11 mouse cellular contexts compared by ENCODE assay signal in the genomic region with DNA sequence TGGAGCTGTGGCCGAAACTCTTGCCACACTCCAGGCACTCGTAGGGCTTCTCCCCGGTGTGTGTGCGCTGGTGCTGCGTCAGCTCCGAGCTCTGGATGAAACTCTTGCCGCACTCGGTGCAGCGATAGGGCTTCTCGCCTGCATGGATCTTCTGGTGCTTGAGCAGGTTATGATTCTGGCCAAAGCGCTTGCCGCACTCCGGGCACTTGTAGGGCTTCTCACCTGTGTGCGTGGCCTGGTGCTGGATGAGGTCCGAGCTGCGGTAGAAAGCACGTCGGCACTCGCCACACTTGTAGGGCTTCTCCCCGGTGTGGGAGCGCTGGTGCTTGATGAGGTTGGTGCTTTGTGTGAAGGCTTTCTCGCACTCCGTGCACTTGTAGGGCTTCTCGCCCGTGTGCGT.
"Had no signal": no experiment of that assay in that cellular context is flagged by ENCODE, and none has a peak within 500 bp of the region (broad histone marks: within the 10 kb centered on the region; RNA-seq: fewer than 3 reads in every experiment).

No protein-coding gene starts in this region.

- H3K9me3 ChIP-seq: limb, embryonic 10.5 days; liver, embryonic 15.5 days had no signal

- H3K4me3 ChIP-seq: left cerebral cortex, adult 2 months; limb, embryonic 10.5 days; liver, embryonic 15.5 days had no signal

- H3K27ac ChIP-seq: left cerebral cortex, adult 2 months; limb, embryonic 10.5 days; liver, embryonic 15.5 days had no signal

- ATAC-seq: lung, postnatal 0 days had no signal

- DNase-seq: kidney, postnatal 10 days; lung, adult 2 months; lung, postnatal 36 days; right cerebral cortex, adult 18-20 months; right cerebral cortex, postnatal 25 days; thymus, postnatal 4 days had no signal

- H3K9ac ChIP-seq: liver, embryonic 15.5 days had no signal

- H3K4me2 ChIP-seq: liver, embryonic 11.5 days; liver, embryonic 15.5 days had no signal
